Mouse (Mus musculus) CH12.LX (cell line): ENCODE data around the gene Smad6.

Experiments
- CHD1 ChIP-seq: IDR thresholded peaks from 2 replicates; pipeline ENCODE4 v1.6.1; 2012; ENCODE audit warnings: low read depth, low read length, improper control_type of control experiment, inconsistent platforms
- GABPA ChIP-seq: IDR thresholded peaks from 2 replicates; pipeline ENCODE4 v1.6.1; 2012; ENCODE audit warnings: low read depth, low read length, improper control_type of control experiment, inconsistent platforms; ENCODE audit not compliant: insufficient replicate concordance

GRCm38 (mm10) chr9:63942608-63942982 lies 79.3 kb downstream of the Smad6 start:
- TF ChIP-seq GABPA (no peak), CHD1 (no peak)
